Mouse (Mus musculus) embryonic fibroblast, embryonic 13.5 days (primary cell): ENCODE results near the gene Ppil2. TPM values are rescaled to one million over a fixed set of nuclear protein-coding genes. Genes with fewer than 3 reads are reported as not detected.

Experiments
- H3K27ac ChIP-seq: 2 replicates; pipeline ENCODE4 v1.5.1; 2012; ENCODE audit warnings: low read length, control low read depth, inconsistent platforms; ENCODE audit not compliant: insufficient read depth
- H3K4me1 ChIP-seq: 2 replicates; pipeline ENCODE4 v1.6.1; 2011; ENCODE audit warnings: low read length; ENCODE audit not compliant: control insufficient read depth, insufficient read depth
- H3K4me3 ChIP-seq: 2 replicates; pipeline ENCODE4 v1.5.1; 2011; ENCODE audit warnings: mild to moderate bottlenecking, control low read depth, low read length; ENCODE audit not compliant: insufficient read depth
- CTCF ChIP-seq: IDR thresholded peaks from 2 replicates; pipeline ENCODE4 v1.5.1; 2011; ENCODE audit warnings: mild to moderate bottlenecking, control low read depth, low read length, moderate library complexity, borderline replicate concordance; ENCODE audit not compliant: insufficient read depth
- POLR2A ChIP-seq: IDR thresholded peaks from 2 replicates; pipeline ENCODE4 v1.6.1; 2011; ENCODE audit warnings: low read depth, mild to moderate bottlenecking, control low read depth, low read length, moderate library complexity
- polyA plus RNA-seq: library from polyadenylated mRNA; stranded (reverse); fragments of >200 nt; gene quantifications from 2 replicates; pipeline ENCODE4 v1.2.4, GENCODE M21; 2011; ENCODE audit warnings: low read depth; ENCODE audit not compliant: missing spikeins, insufficient read length

Ppil2 gene
- polyA plus RNA-seq, result 82.6 and 97.5 TPM in 2 replicates

DNA sequence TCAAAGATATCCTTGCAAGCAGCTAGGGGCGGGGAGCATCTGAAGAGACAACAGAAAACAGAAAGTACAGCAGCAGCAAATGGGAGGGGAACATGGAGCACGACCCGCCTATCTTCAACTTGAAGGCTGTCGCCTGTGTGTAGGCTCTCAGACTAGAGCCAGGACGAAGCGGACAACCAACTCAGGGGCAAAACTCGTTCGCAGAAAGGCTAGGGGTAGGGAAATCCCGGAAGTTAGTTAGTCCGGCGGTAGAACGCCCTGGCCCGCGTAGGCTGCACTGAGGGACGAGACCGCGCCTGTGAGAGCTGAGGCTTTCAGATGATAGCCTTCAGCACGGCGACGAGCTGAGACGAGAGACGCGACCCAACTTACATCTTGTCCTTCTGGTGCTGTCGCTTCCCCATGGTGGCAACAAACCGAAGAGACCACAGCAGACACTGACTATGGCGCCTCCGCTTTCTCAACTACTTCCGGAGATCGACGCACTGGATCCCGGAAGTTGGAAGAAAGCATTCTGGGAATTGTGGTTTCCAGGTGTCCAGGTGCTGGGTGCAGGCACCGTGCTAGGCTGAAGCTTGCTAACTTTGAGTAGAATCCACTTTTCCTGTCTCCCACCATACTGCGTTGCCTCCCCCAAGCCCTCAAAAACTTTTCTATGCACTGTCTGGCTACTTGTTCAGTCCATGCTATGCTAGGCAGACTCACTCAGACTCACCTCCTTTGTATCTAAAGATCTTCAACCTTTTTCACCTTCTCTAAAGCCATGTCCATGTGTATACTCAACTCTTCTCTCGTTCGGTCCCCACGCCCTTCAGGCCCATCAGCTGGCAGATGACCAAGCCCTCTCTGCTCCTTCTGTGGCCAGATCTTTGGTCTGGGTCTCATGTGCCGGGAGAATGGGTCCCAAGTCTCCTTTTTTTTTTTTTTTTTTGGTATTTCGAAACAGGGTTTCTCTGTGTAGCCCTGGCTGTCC, at the start of gene Ppil2:
Gene Ppil2 (minus strand): TSS at position 487 of the 973 bp plus-strand sequence.
- no peak within 1 kb of the TSS for H3K27ac ChIP-seq
- peak within 1 kb of the TSS; percentile 91 for H3K4me3 ChIP-seq
- H3K4me1 ChIP-seq, result peaks cover 6% of the 10 kb centered on the region; the same call in 1 of the 2 replicates
- TF ChIP-seq CTCF, result no peak
- TF ChIP-seq POLR2A, result peak; percentile 91

DNA sequence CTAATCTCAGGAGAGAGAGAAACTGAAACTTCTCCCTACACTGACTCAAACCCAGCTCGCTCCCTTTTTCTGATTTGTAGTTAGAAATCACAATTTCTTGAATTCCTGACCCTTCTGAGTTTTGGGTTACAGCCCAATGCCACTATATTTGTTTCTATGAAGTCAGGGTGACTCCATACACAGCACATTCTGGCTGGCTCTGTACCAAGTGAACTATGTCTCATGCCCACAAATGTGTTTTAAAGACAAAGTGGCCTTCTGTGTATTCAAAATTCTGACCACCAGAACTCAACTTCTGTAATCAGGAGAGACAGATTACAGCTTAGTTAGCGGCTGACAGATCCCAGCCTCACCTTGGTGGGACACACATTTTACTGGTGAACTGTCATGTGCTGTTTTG, 43.3 kb upstream of the Ppil2 start:
- Histone ChIP-seq H3K4me1 (peaks cover 12% of the 10 kb centered on the region), H3K27ac (peak overlapping the region; percentile 35), H3K4me3 (no peak overlapping the region)
- TF ChIP-seq POLR2A (no peak), CTCF (no peak)

DNA sequence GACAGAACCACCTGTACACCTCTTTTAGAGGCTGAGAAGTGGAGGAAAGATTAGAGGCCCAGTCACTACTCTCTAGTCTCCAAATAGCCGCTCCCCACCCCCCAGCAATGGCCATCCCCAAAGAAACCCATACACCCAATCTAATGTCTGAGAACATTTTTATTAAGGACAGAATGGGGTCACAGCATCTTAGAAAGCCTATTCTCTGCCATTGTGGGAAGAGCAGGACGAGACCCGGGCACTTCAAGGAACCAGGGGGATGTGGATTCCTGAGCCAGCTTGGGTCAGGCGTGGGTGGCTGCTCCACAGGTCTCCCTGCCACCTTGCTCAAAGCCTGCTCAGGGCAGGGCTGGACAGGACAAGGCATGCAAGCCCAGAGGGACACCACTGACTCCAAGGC, 40.8 kb upstream of the Ppil2 start:
- Histone ChIP-seq H3K27ac (no peak overlapping the region), H3K4me1 (peaks cover 12% of the 10 kb centered on the region), H3K4me3 (no peak overlapping the region)
- no peak for TF ChIP-seq POLR2A
- no peak for TF ChIP-seq CTCF

DNA sequence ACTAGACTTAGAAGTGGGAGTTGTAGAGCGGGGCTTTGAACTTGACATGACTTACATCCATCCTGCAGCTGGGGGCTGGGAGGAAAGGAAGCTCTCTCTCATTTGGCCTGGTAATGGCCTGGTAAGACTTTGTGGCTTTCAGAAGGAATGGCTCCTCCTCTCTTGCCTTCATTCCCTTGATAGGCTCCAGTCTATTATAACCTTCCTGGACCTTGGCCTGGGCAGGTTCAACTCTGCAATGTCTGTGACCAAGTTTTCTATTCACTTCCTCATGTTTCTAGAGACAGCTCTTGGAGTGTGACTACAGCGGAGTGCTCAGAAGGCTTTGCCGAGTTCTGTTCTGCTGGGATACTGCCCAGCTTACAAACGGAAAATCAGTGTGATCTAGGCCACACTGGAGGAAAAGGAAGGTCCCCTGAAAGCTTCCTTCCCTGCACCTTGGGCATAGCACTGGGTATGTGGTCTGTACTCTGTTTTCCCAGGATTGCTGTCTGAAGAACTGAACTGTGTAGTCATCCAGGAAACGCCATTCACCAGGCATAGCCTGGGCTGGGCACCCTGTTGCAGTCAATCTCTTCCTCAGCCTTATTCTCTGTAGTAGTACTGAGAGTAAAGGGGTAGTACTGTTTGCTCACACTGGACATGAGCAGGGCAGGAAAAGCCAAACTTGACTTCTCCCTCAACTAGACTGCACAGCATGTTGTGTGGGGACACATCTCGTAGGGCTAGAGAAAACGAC, 39.6 kb upstream of the Ppil2 start:
- no peak overlapping the region for H3K4me3 ChIP-seq
- H3K4me1 ChIP-seq, result peaks cover 12% of the 10 kb centered on the region
- TF ChIP-seq POLR2A (no peak), CTCF (no peak)
- no peak overlapping the region for H3K27ac ChIP-seq

DNA sequence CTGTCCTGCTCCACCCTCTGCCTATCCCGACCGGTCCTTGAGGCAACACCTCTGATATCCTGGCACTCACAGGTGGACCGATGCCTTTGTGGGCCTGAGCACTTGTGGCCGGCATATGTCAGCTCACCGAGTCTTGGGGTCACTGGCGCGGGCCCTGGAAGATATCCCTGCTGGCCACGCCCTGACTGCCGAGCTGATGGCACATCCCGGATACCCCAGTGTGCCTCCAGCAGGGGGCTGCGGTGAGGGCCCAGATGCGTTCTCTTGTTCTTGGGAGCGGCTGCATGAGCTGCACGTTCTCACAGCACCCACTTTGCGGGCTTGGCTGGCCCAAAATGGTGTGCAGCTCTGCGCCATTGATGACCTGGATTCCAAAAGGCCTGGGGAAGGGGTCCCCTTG, 37.0 kb upstream of the Ppil2 start:
- no peaks in the 10 kb centered on the region for H3K4me1 ChIP-seq
- peak overlapping the region; percentile 72 for H3K4me3 ChIP-seq
- 0 out of 2 replicates have a peak, but pooled peaks have one; percentile 30 for TF ChIP-seq POLR2A
- peak; percentile 37; the same call in 1 of the 2 replicates for TF ChIP-seq CTCF
- H3K27ac ChIP-seq, result no peak overlapping the region

DNA sequence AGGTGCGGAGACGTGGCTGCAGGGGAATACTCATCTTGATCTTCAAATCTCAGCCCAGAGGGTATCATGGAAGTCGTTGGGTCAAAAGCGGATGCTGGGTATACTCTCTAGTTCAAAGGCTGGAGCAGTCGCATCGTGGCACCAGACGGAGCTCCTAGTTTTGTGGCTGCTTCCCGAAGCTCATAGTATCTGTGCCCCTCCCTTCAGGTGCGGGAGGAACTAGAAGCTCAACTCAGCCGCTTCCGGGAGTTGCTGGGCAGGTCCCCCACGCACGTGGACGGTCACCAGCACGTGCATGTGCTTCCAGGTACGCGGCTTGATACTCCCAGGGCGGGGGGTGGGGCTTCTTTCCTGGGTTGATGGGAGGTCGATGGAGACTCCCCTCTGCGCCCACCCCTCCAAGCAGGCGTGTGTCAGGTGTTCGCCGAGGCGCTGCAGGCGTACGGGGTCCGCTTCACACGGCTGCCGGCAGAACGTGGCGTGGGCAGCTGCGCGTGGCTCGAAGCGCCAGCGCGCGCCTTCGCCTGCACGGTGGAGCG, 36.4 kb upstream of the Ppil2 start:
- H3K4me3 ChIP-seq, result peak overlapping the region; percentile 72
- TF ChIP-seq POLR2A (no peak), CTCF (no peak)
- H3K4me1 ChIP-seq, result no peaks in the 10 kb centered on the region
- no peak overlapping the region for H3K27ac ChIP-seq

DNA sequence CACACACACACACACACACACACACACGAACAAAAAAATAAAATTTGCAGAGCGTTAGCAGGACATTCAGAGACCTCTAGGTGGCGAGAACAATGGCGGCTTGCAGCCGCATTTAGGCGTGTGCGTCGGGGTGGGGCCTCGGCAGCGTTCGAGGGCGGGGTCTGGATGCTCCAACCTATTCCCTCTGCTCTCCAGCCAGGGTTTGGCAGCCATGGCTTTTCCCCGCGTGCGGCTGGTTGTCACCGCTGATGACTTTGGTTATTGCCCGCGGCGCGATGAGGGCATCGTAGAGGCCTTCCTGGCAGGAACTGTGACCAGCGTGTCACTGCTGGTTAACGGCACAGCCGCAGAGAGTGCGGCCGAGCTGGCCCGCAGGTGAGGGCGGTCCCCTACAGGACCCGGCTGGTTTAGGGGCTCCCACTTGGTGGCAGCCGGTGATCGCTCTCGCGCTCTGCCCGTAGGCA, 35.7 kb upstream of the Ppil2 start, which contains the start of gene Ccdc116:
Gene Ccdc116 (minus strand): TSS at position 458 of the 464 bp plus-strand sequence.
- Histone ChIP-seq H3K27ac (no peak within 1 kb of the TSS), H3K4me3 (peak within 1 kb of the TSS; percentile 72), H3K4me1 (no peaks in the 10 kb centered on the region)
- TF ChIP-seq POLR2A, result peak; percentile 60
- 0 out of 2 replicates have a peak, but pooled peaks have one; percentile 13 for TF ChIP-seq CTCF

DNA sequence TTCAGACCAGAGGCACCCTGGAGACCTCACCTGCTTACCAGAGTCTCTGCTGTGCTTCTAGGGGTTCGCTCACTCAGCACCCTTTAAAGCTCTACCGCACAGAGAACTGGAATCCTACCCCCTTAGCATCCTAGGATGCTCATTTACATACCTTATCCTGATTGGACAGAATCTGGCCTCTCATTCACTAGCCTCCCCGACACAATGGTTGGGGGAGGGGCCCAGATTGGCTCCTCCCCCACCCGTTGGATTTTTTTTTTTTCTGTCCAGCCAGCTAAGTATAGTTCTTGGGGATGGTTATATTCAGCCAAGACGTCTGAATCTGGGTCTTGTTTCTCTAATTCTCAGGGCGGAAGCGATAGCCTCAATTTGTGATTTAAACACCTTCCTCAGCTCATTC, 33.3 kb upstream of the Ppil2 start, which contains the start of gene Ydjc:
Gene Ydjc (plus strand): TSS at position 283 of the 400 bp plus-strand sequence.
- H3K4me1 ChIP-seq, result no peaks in the 10 kb centered on the region
- H3K27ac ChIP-seq, result no peak within 1 kb of the TSS
- no peak within 1 kb of the TSS for H3K4me3 ChIP-seq
- no peak for TF ChIP-seq POLR2A
- no peak for TF ChIP-seq CTCF

DNA sequence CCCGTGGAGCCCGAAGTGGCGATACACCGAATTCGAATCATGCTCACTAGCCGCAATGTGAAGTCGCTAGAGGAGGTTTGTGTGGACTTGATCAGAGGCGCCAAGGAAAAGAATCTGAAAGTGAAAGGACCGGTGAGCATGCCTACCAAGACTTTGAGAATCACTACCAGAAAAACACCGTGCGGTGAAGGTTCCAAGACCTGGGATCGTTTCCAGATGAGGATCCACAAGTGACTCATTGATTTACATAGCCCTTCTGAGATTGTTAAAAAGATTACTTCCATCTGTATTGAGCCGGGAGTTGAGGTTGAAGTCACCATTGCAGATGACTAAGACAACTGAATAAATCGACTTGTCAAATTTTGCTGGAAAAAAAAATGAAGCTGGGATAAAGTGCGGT, 26.3 kb upstream of the Ppil2 start:
- Histone ChIP-seq H3K27ac (no peak overlapping the region), H3K4me3 (no peak overlapping the region), H3K4me1 (peaks cover 2% of the 10 kb centered on the region)
- TF ChIP-seq POLR2A (no peak), CTCF (no peak)

DNA sequence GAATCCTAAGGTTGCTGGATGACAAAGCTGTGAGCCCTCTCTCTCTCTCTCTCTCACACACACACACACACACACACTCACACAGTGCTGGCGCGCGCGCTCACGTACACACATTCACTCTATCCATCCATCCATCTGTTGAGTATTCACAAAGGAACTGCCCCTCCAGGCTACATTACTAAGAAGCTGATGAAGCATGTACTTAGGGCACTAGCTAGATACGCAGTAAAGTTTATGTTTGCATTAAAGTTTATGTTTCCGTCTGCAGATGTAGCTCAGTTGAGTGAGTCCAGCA, 21.8 kb upstream of the Ppil2 start:
- Histone ChIP-seq H3K4me3 (peak overlapping the region; percentile 27), H3K27ac (no peak overlapping the region), H3K4me1 (peaks cover 6% of the 10 kb centered on the region; the same call in 1 of the 2 replicates)
- no peak for TF ChIP-seq CTCF
- TF ChIP-seq POLR2A, result no peak
